Mouse (Mus musculus): ENCODE measurements around the gene Tent5c. TPM values are rescaled to one million over a fixed set of nuclear protein-coding genes. Genes with fewer than 3 reads are reported as not detected.

Tent5c gene
- polyA plus RNA-seq (2012; rRNA removed; ENCODE audit: low replicate concordance) = 1.6 and 3.2 TPM in 2 replicates

DNA sequence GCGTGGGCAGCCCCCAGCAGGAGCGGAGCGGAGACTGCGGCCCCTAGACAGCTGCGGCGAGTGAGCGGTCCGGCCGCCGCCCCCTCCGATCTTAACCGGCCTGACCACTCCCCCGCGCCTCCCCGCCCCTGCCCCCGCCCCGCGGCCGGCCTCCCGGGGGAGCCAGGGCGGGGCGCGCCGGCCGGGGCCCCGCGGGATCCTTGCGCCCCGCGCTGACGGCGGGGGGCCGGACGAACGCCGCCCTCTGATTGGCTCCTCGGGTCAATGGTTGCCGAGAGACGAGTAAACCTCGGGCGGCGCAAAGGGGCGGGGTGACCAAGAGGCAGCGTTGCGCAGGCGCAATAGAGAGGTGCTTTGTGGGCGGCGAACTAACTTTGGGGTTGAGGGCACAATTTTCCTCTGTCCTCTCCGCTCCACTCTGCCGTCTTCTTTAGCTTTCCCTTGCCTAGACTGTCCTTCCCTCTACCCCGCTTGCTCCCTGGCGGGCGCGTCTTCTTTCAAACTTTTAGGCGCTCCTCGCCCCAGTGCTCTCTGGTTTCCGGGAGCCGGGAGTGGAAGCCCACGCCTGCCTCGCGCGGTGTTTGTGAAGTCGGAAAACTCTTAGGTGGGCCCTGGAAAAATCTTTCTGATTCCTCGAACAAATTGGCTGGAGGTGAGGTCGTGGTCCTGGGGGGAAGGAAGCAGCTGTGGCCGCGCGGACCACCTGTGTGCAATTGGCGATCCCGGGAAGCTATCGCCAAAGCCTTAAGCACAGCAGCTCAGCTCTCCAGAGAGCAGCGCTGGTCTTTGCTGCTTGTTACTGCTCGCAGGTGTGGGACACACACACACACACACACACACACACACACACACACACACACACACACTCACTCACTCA lies at the start of gene Tent5c:
Tent5c (minus strand) TSS at position 192 of the 877 bp plus-strand sequence.

Other genes with a start within 250 kb of the Tent5c start
- gene Man1a2, start 196.2 kb upstream of the Tent5c start, polyA plus RNA-seq (2012; rRNA removed; ENCODE audit: low replicate concordance) = 5.6 and 19.6 TPM in 2 replicates

Data from subcutaneous adipose tissue, adult 2 months (tissue).